Mouse (Mus musculus) CH12.LX (cell line): ENCODE measurements around the gene Acsl5.

Experiments
- BHLHE40 ChIP-seq: IDR thresholded peaks from 2 replicates; pipeline ENCODE4 v1.6.1; 2011; ENCODE audit warnings: mild to moderate bottlenecking, low read depth, low read length, improper control_type of control experiment
- CTCF ChIP-seq, 2 experiments: IDR thresholded peaks in 1 of 2; conservative IDR thresholded peaks in 1 of 2; 2 replicates each; pipeline ENCODE4 v1.5.1; 2011 to 2012; ENCODE audit warnings: low read depth in 2 of 2, low read length in 2 of 2, improper control_type of control experiment in 1 of 2, inconsistent platforms in 1 of 2, mild to moderate bottlenecking in 1 of 2, moderate library complexity in 1 of 2
- EP300 ChIP-seq: IDR thresholded peaks from 2 replicates; pipeline ENCODE4 v1.6.1; 2011; ENCODE audit warnings: low read length, improper control_type of control experiment
- IRF4 ChIP-seq: IDR thresholded peaks from 2 replicates; pipeline ENCODE4 v1.6.1; 2014; ENCODE audit warnings: low read depth, mild to moderate bottlenecking, inconsistent platforms, low read length, improper control_type of control experiment
- MXI1 ChIP-seq: IDR thresholded peaks from 2 replicates; pipeline ENCODE4 v1.6.1; 2011; ENCODE audit warnings: mild to moderate bottlenecking, low read depth, low read length, improper control_type of control experiment
- MYC ChIP-seq: IDR thresholded peaks from 2 replicates; pipeline ENCODE4 v1.6.1; 2011; ENCODE audit warnings: low read depth, mild to moderate bottlenecking, improper control_type of control experiment, low read length
- PAX5 ChIP-seq: IDR thresholded peaks from 2 replicates; pipeline ENCODE4 v1.6.1; 2012; ENCODE audit warnings: low read length, inconsistent platforms, mixed read lengths
- POLR2AphosphoS2 ChIP-seq: IDR thresholded peaks from 2 replicates; pipeline ENCODE4 v1.6.1; 2011; ENCODE audit warnings: low read depth, low read length, improper control_type of control experiment
- RAD21 ChIP-seq: IDR thresholded peaks from 2 replicates; pipeline ENCODE4 v1.6.1; 2011; ENCODE audit warnings: low read depth, mild to moderate bottlenecking, low read length, improper control_type of control experiment, moderate library complexity
- SMC3 ChIP-seq: IDR thresholded peaks from 2 replicates; pipeline ENCODE4 v1.6.1; 2011; ENCODE audit warnings: low read depth, low read length, improper control_type of control experiment
- USF1 ChIP-seq: IDR thresholded peaks from 2 replicates; pipeline ENCODE4 v1.6.1; 2014; ENCODE audit warnings: low read depth, mild to moderate bottlenecking, inconsistent platforms, low read length, improper control_type of control experiment
- ZC3H11A ChIP-seq: IDR thresholded peaks from 2 replicates; pipeline ENCODE4 v1.6.1; 2012; ENCODE audit warnings: low read depth, mild to moderate bottlenecking, inconsistent platforms, low read length, improper control_type of control experiment

DNA sequence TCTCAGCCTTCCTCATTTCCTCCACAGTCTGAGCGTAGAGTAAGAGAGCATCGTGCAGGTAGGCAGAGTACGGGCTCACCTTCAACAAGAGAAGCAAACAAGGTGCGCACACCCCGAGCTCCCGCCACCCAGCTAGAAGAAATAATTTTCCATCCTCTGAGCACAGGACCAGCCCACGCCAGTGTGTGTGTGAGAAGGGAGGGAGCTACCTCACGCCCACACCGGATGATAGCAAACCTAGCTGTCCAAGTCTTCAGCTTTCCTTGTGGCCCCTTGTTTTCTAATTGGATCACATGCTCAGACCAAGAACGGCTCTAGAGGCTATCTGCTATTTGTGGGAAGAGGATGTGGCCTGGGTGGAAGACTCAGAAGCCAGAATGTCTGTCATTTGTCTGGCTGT is 20.7 kb upstream of the Acsl5 start:
- TF ChIP-seq USF1, result no peak
- no peak for TF ChIP-seq PAX5
- TF ChIP-seq POLR2AphosphoS2, result no peak
- TF ChIP-seq MYC, result no peak
- no peak for TF ChIP-seq IRF4
- no peak for TF ChIP-seq ZC3H11A
- no peak for TF ChIP-seq SMC3
- TF ChIP-seq MXI1, result no peak
- no peak for TF ChIP-seq CTCF (conservative IDR thresholded peaks at IDR 0.05 in 1 of 2, IDR thresholded peaks at IDR 0.05 in 1 of 2; ENCODE audit: low read depth in 2 of 2, low read length in 2 of 2)
- TF ChIP-seq RAD21, result no peak
- no peak for TF ChIP-seq BHLHE40
- no peak for TF ChIP-seq EP300
